Mouse (Mus musculus) gastrocnemius, adult 2 months (tissue): ENCODE measurements around the gene 4931408C20Rik. TPM values are rescaled to one million over a fixed set of nuclear protein-coding genes. Genes with fewer than 3 reads are reported as not detected.

Source experiments
- DNase-seq: peaks from one replicate; pipeline ENCODE4 v3.0.0; 2022
- H3K27ac ChIP-seq: fragments of 200-600 bp; 2 replicates; pipeline ENCODE4 v1.8.1; 2022; ENCODE audit warnings: mild to moderate bottlenecking
- H3K4me3 ChIP-seq: fragments of 200-600 bp; 2 replicates; pipeline ENCODE4 v1.8.1; 2022; ENCODE audit warnings: mild to moderate bottlenecking, moderate library complexity
- CTCF ChIP-seq: fragments of 200-600 bp; IDR thresholded peaks from 2 replicates; pipeline ENCODE4 v1.8.1; 2022; ENCODE audit warnings: antibody characterized with exemption, mild to moderate bottlenecking, moderate library complexity
- intact Hi-C: fragments of 180-260 bp; cut with DNase I; formaldehyde crosslinking; loops from one replicate; pipeline ENCODE4 v1.15.1; 2025
- long read RNA-seq, 2 experiments: library from polyadenylated mRNA; stranded (forward); transcript quantifications; one replicate each; pipeline ENCODE4 v2.0.0; 2021
- total RNA-seq, 2 experiments: library from RNA; stranded (reverse); gene quantifications; 2 replicates each; pipeline ENCODE4 v1.2.3; 2021

Gene 4931408C20Rik
- not detected for total RNA-seq
- long read RNA-seq, experiment 1: 0 reads
- long read RNA-seq, experiment 2: 0 reads

DNA sequence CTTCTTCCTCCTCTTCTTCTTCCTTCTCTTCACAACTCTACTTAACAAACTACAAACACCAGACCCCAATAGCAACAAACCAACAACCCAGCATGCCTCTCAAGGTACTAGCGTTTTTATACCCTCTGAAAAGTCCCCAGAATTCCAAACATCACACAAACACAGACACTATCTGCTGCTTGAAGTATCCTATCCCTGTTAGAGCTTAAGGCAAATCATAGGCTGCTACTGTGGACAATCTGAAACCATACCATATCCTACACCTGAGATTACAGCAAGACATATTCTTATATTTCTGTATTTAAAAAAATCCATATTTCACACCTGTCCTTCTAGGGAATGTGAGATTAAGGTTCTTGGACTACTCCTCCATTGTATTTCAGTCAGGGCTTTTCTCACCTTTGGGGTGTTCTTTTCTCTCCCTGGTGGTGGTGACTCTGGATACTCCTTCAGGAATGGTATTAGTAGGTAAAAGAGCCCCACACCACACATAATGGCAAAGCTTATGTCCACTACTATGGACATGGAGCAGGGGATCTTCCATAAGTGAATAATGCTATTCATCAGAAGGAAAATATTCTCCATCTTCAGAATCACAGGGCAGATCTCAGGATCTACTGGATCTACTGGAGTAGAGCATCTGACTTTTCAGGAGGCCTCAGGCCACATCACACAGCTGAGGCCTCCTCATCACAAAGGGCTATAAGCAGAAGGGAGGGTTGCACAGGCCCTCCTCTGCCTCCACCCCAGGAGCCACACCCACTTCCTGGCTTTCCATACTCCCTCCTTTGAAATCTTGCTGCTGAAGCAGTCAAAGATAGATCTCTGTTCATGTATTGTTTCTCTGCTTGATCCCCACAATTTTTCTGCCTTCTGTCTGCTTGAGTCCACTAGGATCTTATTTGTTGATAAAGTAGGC, at the start of gene 4931408C20Rik:
Gene 4931408C20Rik (minus strand): TSS at position 619 of the 919 bp plus-strand sequence.
- DNase-seq: peak; percentile 19
- TF ChIP-seq CTCF: no peak
- intact Hi-C loops: no loop called here
- Histone ChIP-seq H3K4me3 (no peak within 1 kb of the TSS), H3K27ac (no peak within 1 kb of the TSS)

DNA sequence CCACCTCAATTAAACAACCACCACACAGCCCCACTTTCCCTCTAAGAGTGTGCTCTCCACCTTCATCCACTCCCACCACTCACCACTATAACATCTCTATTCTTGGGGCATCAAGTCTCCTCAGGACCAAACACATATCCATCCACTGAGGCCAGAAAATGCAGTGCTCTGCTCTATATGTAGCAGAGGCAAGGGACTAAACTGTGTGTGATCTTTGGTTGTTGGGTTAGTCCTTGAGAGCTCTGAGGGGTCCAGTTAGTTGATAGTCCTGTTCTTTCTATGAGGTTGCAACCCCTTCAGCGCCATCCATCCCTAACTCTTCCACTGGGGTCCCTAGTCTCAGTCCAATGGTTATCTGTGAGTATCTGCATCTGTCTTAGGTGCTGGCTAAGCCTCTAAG, 666 bp upstream of the 4931408C20Rik start:
- intact Hi-C loops: no loop called here
- DNase-seq: no peak

DNA sequence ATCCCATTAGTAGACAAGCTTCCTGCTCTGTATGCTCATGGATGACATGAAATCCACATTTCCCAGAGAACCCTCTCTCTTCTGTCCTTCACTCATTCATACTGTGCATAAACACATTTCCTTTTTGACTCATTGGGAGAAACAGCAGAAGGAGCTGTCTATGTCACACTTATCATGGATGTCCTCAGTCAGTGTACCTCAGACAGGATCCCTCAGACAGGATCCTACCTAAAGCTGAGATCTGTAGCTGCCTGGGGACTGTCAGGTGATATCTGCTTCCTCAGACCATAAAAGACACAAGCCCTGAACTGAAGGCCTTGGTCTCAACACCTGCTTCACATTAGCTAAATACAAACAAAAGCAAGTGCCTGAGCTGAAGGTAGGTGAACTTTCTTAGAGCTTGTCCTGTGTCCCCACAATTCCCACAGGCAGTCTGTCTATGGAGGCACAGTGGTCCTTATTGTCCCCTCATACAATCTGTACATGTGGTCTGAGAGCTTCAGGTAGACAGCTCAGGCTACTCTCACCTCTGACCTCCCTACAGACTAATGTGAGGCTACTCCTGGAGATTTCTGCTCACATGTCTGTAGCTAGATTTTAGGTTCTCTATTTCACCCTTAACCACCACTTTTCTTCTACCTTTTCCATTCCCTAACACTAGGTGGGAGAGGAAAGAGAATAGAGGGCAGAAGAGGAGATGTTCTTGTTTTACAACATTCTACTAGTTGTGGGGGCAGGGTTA, 1.1 kb downstream of the 4931408C20Rik start:
- no peak overlapping the region for H3K4me3 ChIP-seq
- no peak overlapping the region for H3K27ac ChIP-seq
- intact Hi-C loops: no loop called here
- DNase-seq: no peak
- TF ChIP-seq CTCF: no peak

More for the DNA sequence above, 666 bp upstream of the 4931408C20Rik start:
- TF ChIP-seq CTCF: no peak
- Histone ChIP-seq H3K4me3 (no peak overlapping the region), H3K27ac (no peak overlapping the region)

DNA sequence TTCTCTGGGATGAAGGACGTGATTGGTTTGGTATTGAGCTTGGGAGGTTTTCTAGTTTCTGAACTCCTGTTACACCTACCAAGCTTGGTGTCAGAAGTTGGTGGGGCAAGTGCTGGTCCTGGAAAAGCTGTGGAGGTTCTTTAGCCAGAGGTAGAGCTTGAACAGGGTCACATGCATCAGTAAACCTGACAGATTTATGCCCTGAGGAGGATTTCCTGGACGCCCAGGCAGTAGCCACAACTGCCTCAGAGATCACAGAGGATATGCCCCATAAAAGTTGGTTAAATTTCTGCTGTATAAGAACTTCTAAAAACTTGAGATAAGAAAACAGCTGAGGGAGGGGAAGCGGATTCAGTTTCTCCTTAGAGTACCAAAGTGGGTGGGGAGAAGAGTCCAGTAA, 1.9 kb downstream of the 4931408C20Rik start:
- TF ChIP-seq CTCF: no peak
- no peak overlapping the region for H3K27ac ChIP-seq
- no peak overlapping the region for H3K4me3 ChIP-seq
- intact Hi-C loops: no loop called here
- no peak for DNase-seq

DNA sequence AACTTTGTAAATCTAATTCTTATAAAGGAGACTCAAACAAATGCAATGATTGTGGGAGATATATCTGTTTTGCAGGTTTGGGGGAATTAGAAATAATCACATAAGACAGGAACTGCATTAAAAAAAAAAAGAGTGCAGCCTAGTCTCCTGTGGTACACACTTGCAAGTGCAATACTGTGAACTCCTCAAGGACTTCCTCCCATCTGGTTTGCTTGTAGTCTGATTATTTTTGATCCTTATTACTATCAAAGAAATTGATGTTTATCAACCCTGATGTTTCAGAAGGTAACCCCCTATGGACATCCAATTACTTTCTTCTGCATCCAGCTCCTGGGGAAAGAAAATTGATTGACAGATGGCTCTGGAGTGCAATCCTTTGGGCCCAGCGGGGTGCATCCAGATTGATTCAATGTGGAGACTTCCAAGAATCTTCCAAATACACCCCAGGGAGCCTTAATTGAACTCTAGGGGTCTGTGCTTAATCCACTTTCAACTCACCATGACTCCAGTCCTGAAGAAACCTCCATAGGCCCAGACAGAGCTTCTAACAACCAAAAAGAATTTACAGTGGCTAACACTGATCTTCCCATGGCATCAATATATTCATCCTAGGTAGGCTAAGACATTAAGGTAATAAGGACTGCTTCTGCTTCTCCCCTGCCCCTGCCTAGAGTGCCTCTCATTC, 37.4 kb downstream of the 4931408C20Rik start:
- intact Hi-C loops: no loop called here
- no peak for TF ChIP-seq CTCF
- Histone ChIP-seq H3K4me3 (no peak overlapping the region), H3K27ac (no peak overlapping the region)
- DNase-seq: no peak

DNA sequence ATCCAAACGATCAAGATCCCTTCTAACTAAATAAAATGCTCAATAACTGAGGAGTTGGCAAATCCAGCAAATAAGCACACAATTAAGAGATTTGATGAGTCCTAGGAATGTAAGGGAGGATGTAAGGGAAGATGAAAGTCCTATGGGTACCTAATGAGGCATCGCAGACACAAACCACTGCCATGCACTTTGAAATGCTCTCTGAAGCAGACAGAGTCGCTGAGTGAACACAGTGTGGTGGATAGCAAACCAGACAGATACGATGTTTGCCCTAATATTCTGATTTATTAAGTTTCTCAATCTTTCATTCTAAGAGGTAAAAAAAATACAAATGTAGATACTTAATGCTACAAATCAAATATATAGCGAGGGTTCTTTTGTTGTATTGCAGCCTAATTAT, 51.2 kb downstream of the 4931408C20Rik start:
- Histone ChIP-seq H3K27ac (no peak overlapping the region), H3K4me3 (no peak overlapping the region)
- TF ChIP-seq CTCF: no peak
- intact Hi-C loops: no loop called here
- no peak for DNase-seq
